Mouse (Mus musculus): ENCODE measurements at regions not wholly inside any gene's neighbourhood (a gene's known extent, or its start where the extent isn't known, plus 50 kb on each side); places are given as distances from the start of the nearest gene placed in this dataset.

GRCm38 (mm10) chr13:39092058-39092457 lies 131.4 kb upstream of the Slc35b3 start:
- 59% methylated on average over 2 of the region's 2 CpGs for WGBS (ENCODE audit: insufficient replicate concordance)
- H3K9me3 ChIP-seq (replicated peaks) = no peaks in the 10 kb centered on the region

GRCm38 (mm10) chr13:39084544-39084943 lies 123.9 kb upstream of the Slc35b3 start:
- H3K27me3 ChIP-seq = no peaks in the 10 kb centered on the region
- H3K4me2 ChIP-seq = no peak overlapping the region
- H3K4me3 ChIP-seq (replicated peaks) = no peak overlapping the region
- H3K9ac ChIP-seq = no peak overlapping the region
- ATAC-seq (ENCODE audit: low read depth) (no peak), DNase-seq (no peak)
- WGBS (ENCODE audit: insufficient replicate concordance) = 69% methylated on average over 5 of the region's 5 CpGs
- H3K4me1 ChIP-seq (replicated peaks) = no peaks in the 10 kb centered on the region
- H3K27ac ChIP-seq = no peak overlapping the region
- H3K36me3 ChIP-seq = no peaks in the 10 kb centered on the region
- H3K9me3 ChIP-seq (replicated peaks) = no peaks in the 10 kb centered on the region

More at GRCm38 (mm10) chr13:39092058-39092457, 131.4 kb upstream of the Slc35b3 start:
- DNase-seq (no peak), ATAC-seq (ENCODE audit: low read depth) (no peak)
- Histone ChIP-seq H3K4me2 (no peak overlapping the region), H3K27ac (no peak overlapping the region), H3K4me1 (replicated peaks) (no peaks in the 10 kb centered on the region), H3K9ac (no peak overlapping the region), H3K36me3 (no peaks in the 10 kb centered on the region), H3K4me3 (replicated peaks) (no peak overlapping the region), H3K27me3 (no peaks in the 10 kb centered on the region)

GRCm38 (mm10) chr13:39074211-39074610 lies 113.5 kb upstream of the Slc35b3 start:
- WGBS (ENCODE audit: insufficient replicate concordance) = 56% methylated on average over 2 of the region's 2 CpGs
- Histone ChIP-seq H3K36me3 (no peaks in the 10 kb centered on the region), H3K9me3 (replicated peaks) (no peaks in the 10 kb centered on the region), H3K27ac (no peak overlapping the region), H3K4me1 (replicated peaks) (no peaks in the 10 kb centered on the region), H3K27me3 (no peaks in the 10 kb centered on the region), H3K4me2 (no peak overlapping the region), H3K9ac (no peak overlapping the region), H3K4me3 (replicated peaks) (no peak overlapping the region)
- DNase-seq (no peak), ATAC-seq (ENCODE audit: low read depth) (no peak)

GRCm38 (mm10) chr13:39032263-39032662 lies 71.6 kb upstream of the Slc35b3 start:
- 70% methylated on average over 3 of the region's 3 CpGs for WGBS (ENCODE audit: insufficient replicate concordance)
- no peak for ATAC-seq (ENCODE audit: low read depth)
- Histone ChIP-seq H3K4me3 (replicated peaks) (no peak overlapping the region), H3K4me1 (replicated peaks) (no peaks in the 10 kb centered on the region), H3K4me2 (no peak overlapping the region), H3K36me3 (no peaks in the 10 kb centered on the region), H3K9me3 (replicated peaks) (no peaks in the 10 kb centered on the region), H3K27me3 (no peaks in the 10 kb centered on the region), H3K27ac (no peak overlapping the region), H3K9ac (no peak overlapping the region)
- no peak for DNase-seq

- Histone ChIP-seq H3K27me3 (no peaks in the 10 kb centered on the region), H3K36me3 (no peaks in the 10 kb centered on the region), H3K4me2 (no peak overlapping the region), H3K4me3 (replicated peaks) (no peak overlapping the region), H3K9ac (no peak overlapping the region), H3K9me3 (replicated peaks) (no peaks in the 10 kb centered on the region), H3K4me1 (replicated peaks) (no peaks in the 10 kb centered on the region), H3K27ac (no peak overlapping the region)
- no peak for DNase-seq
- no peak for ATAC-seq (ENCODE audit: low read depth)
- 64% methylated on average over 13 of the region's 13 CpGs for WGBS (ENCODE audit: insufficient replicate concordance)
Measured at GRCm38 (mm10) chr13:39020168-39020567, 59.5 kb upstream of the Slc35b3 start.

GRCm38 (mm10) chr13:39011696-39012095 lies 51.0 kb upstream of the Slc35b3 start:
- H3K9ac ChIP-seq = no peak overlapping the region
- no peaks in the 10 kb centered on the region for H3K4me1 ChIP-seq (replicated peaks)
- no peaks in the 10 kb centered on the region for H3K27me3 ChIP-seq
- no peaks in the 10 kb centered on the region for H3K9me3 ChIP-seq (replicated peaks)
- H3K4me2 ChIP-seq = peak overlapping the region; percentile 29; the same call in 1 of the 2 replicates
- H3K36me3 ChIP-seq = no peaks in the 10 kb centered on the region
- no peak overlapping the region for H3K4me3 ChIP-seq (replicated peaks)
- peak; percentile 38 for DNase-seq
- WGBS (ENCODE audit: insufficient replicate concordance) = 11% methylated on average over 8 of the region's 8 CpGs
- H3K27ac ChIP-seq = no peak overlapping the region
- no peak for ATAC-seq (ENCODE audit: low read depth)
